Mouse (Mus musculus) heart, adult 2 months (tissue): ENCODE measurements at regions not wholly inside any gene's neighbourhood (a gene's known extent, or its start where the extent isn't known, plus 50 kb on each side); places are given as distances from the start of the nearest gene placed in this dataset.

Experiments used
- CTCF ChIP-seq: fragments of 200-600 bp; IDR thresholded peaks from 2 replicates; pipeline ENCODE4 v1.8.1; 2022; ENCODE audit warnings: antibody characterized with exemption, mild to moderate bottlenecking, moderate library complexity
- POLR2A ChIP-seq: fragments of 200-500 bp; IDR thresholded peaks from 2 replicates; pipeline ENCODE4 v1.6.1; 2011; ENCODE audit warnings: mild to moderate bottlenecking, low read depth, low read length, control low read depth; ENCODE audit not compliant: insufficient read depth

DNA sequence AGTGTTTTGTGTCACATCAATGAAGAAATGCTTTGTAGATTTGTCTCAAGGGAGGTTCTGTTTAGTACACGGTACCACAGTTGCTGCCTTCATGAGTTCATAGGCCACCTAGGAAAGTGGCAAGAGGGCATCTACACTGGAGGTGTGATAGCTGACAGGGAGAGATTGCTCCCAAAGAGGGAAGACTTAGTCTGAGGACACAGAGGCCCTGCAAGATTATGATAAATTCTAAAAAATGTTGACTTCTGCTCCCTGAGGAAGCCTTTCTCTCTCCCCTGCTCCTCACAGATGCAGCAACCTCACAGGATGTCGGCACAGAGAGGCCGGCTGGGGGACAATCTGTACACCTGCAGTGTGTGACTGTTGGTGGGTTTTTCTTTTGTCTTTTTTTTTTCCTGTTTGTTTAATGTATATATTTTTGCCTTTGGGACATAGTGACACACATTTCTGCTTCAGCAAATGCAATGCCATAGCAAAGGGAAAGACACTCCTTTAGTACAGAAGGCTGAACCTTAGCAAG lies 133.5 kb upstream of the Lpp start:
- no peak for TF ChIP-seq CTCF
- TF ChIP-seq POLR2A, result no peak
